Mouse (Mus musculus) thymus, adult 2 months (tissue): ENCODE results near the gene Entpd7. TPM values are rescaled to one million over a fixed set of nuclear protein-coding genes. Genes with fewer than 3 reads are reported as not detected.

Experiments
- DNase-seq: peaks from one replicate; pipeline ENCODE4 v3.0.0; 2021
- H3K27ac ChIP-seq: fragments of 200-500 bp; 2 replicates; pipeline ENCODE4 v1.5.1; 2012; ENCODE audit warnings: low read length, control low read depth; ENCODE audit not compliant: control insufficient read depth, insufficient read depth
- H3K27me3 ChIP-seq: fragments of 200-500 bp; 2 replicates; pipeline ENCODE4 v1.6.1; 2012; ENCODE audit warnings: mild to moderate bottlenecking, low read length, moderate library complexity, mixed read lengths; ENCODE audit not compliant: control insufficient read depth, insufficient read depth
- H3K36me3 ChIP-seq: fragments of 200-500 bp; 2 replicates; pipeline ENCODE4 v1.6.1; 2012; ENCODE audit warnings: mild to moderate bottlenecking, low read length, moderate library complexity; ENCODE audit not compliant: control insufficient read depth, insufficient read depth
- H3K4me1 ChIP-seq: fragments of 200-500 bp; replicated peaks from 2 replicates; pipeline ENCODE4 v1.6.1; 2012; ENCODE audit warnings: low read length; ENCODE audit not compliant: control insufficient read depth, insufficient read depth
- H3K4me3 ChIP-seq: fragments of 200-500 bp; 2 replicates; pipeline ENCODE4 v1.5.1; 2012; ENCODE audit warnings: mild to moderate bottlenecking, low read length, control low read depth, moderate library complexity; ENCODE audit not compliant: control insufficient read depth, insufficient read depth
- CTCF ChIP-seq: fragments of 200-500 bp; IDR thresholded peaks from 2 replicates; pipeline ENCODE4 v1.5.1; 2012; ENCODE audit warnings: mild to moderate bottlenecking, control low read depth, low read length, moderate library complexity, borderline replicate concordance; ENCODE audit not compliant: control insufficient read depth, poor library complexity, insufficient read depth; ENCODE audit errors: extremely low read depth
- POLR2A ChIP-seq: fragments of 200-500 bp; IDR thresholded peaks from 2 replicates; pipeline ENCODE4 v1.6.1; 2012; ENCODE audit warnings: mild to moderate bottlenecking, low read length, control low read depth, moderate library complexity; ENCODE audit not compliant: control insufficient read depth, poor library complexity, insufficient read depth; ENCODE audit errors: extremely low read depth
- WGBS: fragments of 180-500 bp; shearing (Covaris S2); methylation state at CpG from one replicate; pipeline ENCODE4 v1.1.7; 2018; 5-methylcytosine and 5-hydroxymethylcytosine counted together
- polyA plus RNA-seq: library from polyadenylated mRNA; depleted of rRNA; stranded (reverse); fragments of >200 nt; gene quantifications from 2 replicates; pipeline ENCODE4 v1.2.3, GENCODE M21; 2012

Entpd7 gene
- polyA plus RNA-seq, 1 experiment: 8.8 TPM

- TF ChIP-seq CTCF: no peak
- no peak for TF ChIP-seq POLR2A
- Histone ChIP-seq H3K27me3 (no peaks in the 10 kb centered on the region), H3K4me1 (peaks cover 4% of the 10 kb centered on the region), H3K27ac (no peak overlapping the region), H3K36me3 (no peaks in the 10 kb centered on the region), H3K4me3 (peak overlapping the region; percentile 79)
- 2% methylated on average over 21 of the region's 21 CpGs for WGBS
- DNase-seq: peak; percentile 31
Observed at GRCm38 (mm10) chr19:43673513-43674315, 15.8 kb upstream of the Entpd7 start.

GRCm38 (mm10) chr19:43674316-43674689, 15.2 kb upstream of the Entpd7 start:
- peak; percentile 50 for DNase-seq
- Histone ChIP-seq H3K36me3 (no peaks in the 10 kb centered on the region), H3K27me3 (no peaks in the 10 kb centered on the region), H3K4me1 (peaks cover 4% of the 10 kb centered on the region), H3K4me3 (peak overlapping the region; percentile 79), H3K27ac (no peak overlapping the region)
- WGBS: under 1% methylated on average over 27 of the region's 29 CpGs
- TF ChIP-seq POLR2A (no peak), CTCF (no peak)

GRCm38 (mm10) chr19:43674730-43675524, 14.5 kb upstream of the Entpd7 start, which contains the start of gene Slc25a28:
TSS of gene Slc25a28 (minus strand) at chr19:43674881.
- peak within 1 kb of the TSS; percentile 75 for H3K27ac ChIP-seq
- no peaks in the 10 kb centered on the region for H3K27me3 ChIP-seq
- H3K4me1 ChIP-seq: peaks cover 4% of the 10 kb centered on the region
- H3K36me3 ChIP-seq: no peaks in the 10 kb centered on the region
- H3K4me3 ChIP-seq: peak within 1 kb of the TSS; percentile 79
- peak; percentile 99 for DNase-seq
- under 1% methylated on average over 79 of the region's 79 CpGs for WGBS
- TF ChIP-seq CTCF: peak; percentile 86; the same call in 1 of the 2 replicates
- TF ChIP-seq POLR2A: peak; percentile 90

GRCm38 (mm10) chr19:43675525-43676400, 13.7 kb upstream of the Entpd7 start:
- DNase-seq: peak; percentile 52
- TF ChIP-seq POLR2A: no peak
- TF ChIP-seq CTCF: peak; percentile 30; the same call in 1 of the 2 replicates
- Histone ChIP-seq H3K4me3 (peak overlapping the region; percentile 71), H3K36me3 (no peaks in the 10 kb centered on the region), H3K27me3 (no peaks in the 10 kb centered on the region), H3K27ac (peak overlapping the region; percentile 75), H3K4me1 (peaks cover 4% of the 10 kb centered on the region)
- 2% methylated on average over 43 of the region's 43 CpGs for WGBS

GRCm38 (mm10) chr19:43678467-43679003, 10.9 kb upstream of the Entpd7 start:
- H3K36me3 ChIP-seq: no peaks in the 10 kb centered on the region
- H3K4me1 ChIP-seq: peaks cover under 1% of the 10 kb centered on the region; the same call in 1 of the 2 replicates
- no peak overlapping the region for H3K27ac ChIP-seq
- no peak overlapping the region for H3K4me3 ChIP-seq
- TF ChIP-seq CTCF: no peak
- no peak for TF ChIP-seq POLR2A
- 88% methylated on average over 8 of the region's 8 CpGs for WGBS
- no peak for DNase-seq
- H3K27me3 ChIP-seq: no peaks in the 10 kb centered on the region
